Mouse (Mus musculus) liver, postnatal 0 days (tissue): Measurements from ENCODE around the gene Tmprss4. TPM values are rescaled to one million over a fixed set of nuclear protein-coding genes. Genes with fewer than 3 reads are reported as not detected.

ENCODE experiments used
- ATAC-seq: fragments of 200-750 bp; cut with Nextera tagmentation; 2 replicates; pipeline ENCODE4 v1.8.0; 2017; ENCODE audit warnings: mild to moderate bottlenecking, moderate library complexity
- DNase-seq: peaks from one replicate; pipeline ENCODE4 v3.0.0-alpha.2; 2016
- H3K27ac ChIP-seq: fragments of 300-500 bp; sonication (generic); 2 replicates; pipeline ENCODE4 v1.5.1; 2014; ENCODE audit warnings: antibody characterized with exemption, moderate library complexity, mild to moderate bottlenecking, low read depth
- H3K27me3 ChIP-seq: fragments of 300-500 bp; sonication (generic); 2 replicates; pipeline ENCODE4 v1.6.1; 2014; ENCODE audit warnings: low read length, control low read depth, mixed read lengths; ENCODE audit not compliant: insufficient read depth
- H3K36me3 ChIP-seq: fragments of 300-500 bp; sonication (generic); replicated peaks from 2 replicates; pipeline ENCODE4 v1.6.1; 2014; ENCODE audit warnings: mild to moderate bottlenecking, control low read depth, low read length, moderate library complexity, mixed read lengths; ENCODE audit not compliant: insufficient read depth
- H3K4me1 ChIP-seq: fragments of 300-500 bp; sonication (generic); 2 replicates; pipeline ENCODE4 v1.6.1; 2014; ENCODE audit warnings: antibody characterized with exemption, mild to moderate bottlenecking, control low read depth; ENCODE audit not compliant: insufficient read depth
- H3K4me2 ChIP-seq: fragments of 300-500 bp; sonication (generic); 2 replicates; pipeline ENCODE4 v1.6.1; 2014; ENCODE audit warnings: low read depth, mild to moderate bottlenecking, low read length, moderate library complexity, mixed read lengths
- H3K4me3 ChIP-seq: fragments of 300-500 bp; sonication (generic); 2 replicates; pipeline ENCODE4 v1.5.1; 2014; ENCODE audit warnings: low read depth, low read length
- H3K9ac ChIP-seq: fragments of 300-500 bp; sonication (generic); replicated peaks from 2 replicates; pipeline ENCODE4 v1.6.1; 2014; ENCODE audit warnings: mild to moderate bottlenecking, moderate library complexity
- H3K9me3 ChIP-seq: fragments of 300-500 bp; sonication (generic); 2 replicates; pipeline ENCODE4 v1.6.1; 2016; ENCODE audit warnings: mild to moderate bottlenecking, control low read depth, low read length, mixed read lengths
- CTCF ChIP-seq: sonication (generic); IDR thresholded peaks from 2 replicates; pipeline ENCODE4 v1.5.1; 2016; ENCODE audit warnings: antibody characterized with exemption, low read depth
- EP300 ChIP-seq: IDR thresholded peaks from 2 replicates; pipeline ENCODE4 v1.6.1; 2016; ENCODE audit warnings: antibody characterized with exemption, low read depth, mild to moderate bottlenecking
- WGBS: fragments of 180-500 bp; shearing (Covaris S2); extraction: QIAGEN DNeasy Blood & Tissue Kit; methylation state at CpG from one replicate; pipeline ENCODE4 v1.1.7; 2014; ENCODE audit not compliant: insufficient replicate concordance; 5-methylcytosine and 5-hydroxymethylcytosine counted together
- polyA plus RNA-seq: library from polyadenylated mRNA; unstranded; fragments of >200 nt; fragmentation: Nextera tagmentation; extraction: Ambion mirVana; gene quantifications from 2 replicates; pipeline ENCODE4 v1.2.1, GENCODE M21; 2015

Tmprss4 gene
- polyA plus RNA-seq, 1 experiment from 2014 or later: not detected

- Histone ChIP-seq H3K4me2 (no peak overlapping the region), H3K36me3 (no peaks in the 10 kb centered on the region), H3K27ac (0 out of 2 replicates have a peak overlapping the region, but pooled peaks have one; percentile 8), H3K4me3 (no peak overlapping the region), H3K4me1 (no peaks in the 10 kb centered on the region), H3K27me3 (no peaks in the 10 kb centered on the region), H3K9me3 (no peaks in the 10 kb centered on the region), H3K9ac (no peak overlapping the region)
- DNase-seq (peak; percentile 25), ATAC-seq (peak; percentile 84)
- TF ChIP-seq EP300: no peak
- TF ChIP-seq CTCF: no peak
- WGBS: 69% methylated on average over 10 of the region's 10 CpGs
Observed at GRCm38 (mm10) chr9:45188570-45189563, 15.0 kb downstream of the Tmprss4 start.

GRCm38 (mm10) chr9:45185250-45185649, 18.6 kb downstream of the Tmprss4 start:
- no peak overlapping the region for H3K9ac ChIP-seq
- no peak overlapping the region for H3K4me3 ChIP-seq
- WGBS: 65% methylated on average over 4 of the region's 4 CpGs
- no peak overlapping the region for H3K4me2 ChIP-seq
- H3K27ac ChIP-seq: no peak overlapping the region
- DNase-seq (no peak), ATAC-seq (no peak)
- peaks cover 8% of the 10 kb centered on the region; the same call in 1 of the 2 replicates for H3K4me1 ChIP-seq
- H3K36me3 ChIP-seq: no peaks in the 10 kb centered on the region
- TF ChIP-seq CTCF (no peak), EP300 (no peak)
- no peaks in the 10 kb centered on the region for H3K9me3 ChIP-seq
- H3K27me3 ChIP-seq: no peaks in the 10 kb centered on the region

GRCm38 (mm10) chr9:45183266-45183665, 20.6 kb downstream of the Tmprss4 start:
- Histone ChIP-seq H3K9ac (no peak overlapping the region), H3K4me2 (no peak overlapping the region), H3K27ac (no peak overlapping the region), H3K4me3 (no peak overlapping the region), H3K4me1 (peaks cover 8% of the 10 kb centered on the region; the same call in 1 of the 2 replicates), H3K9me3 (no peaks in the 10 kb centered on the region), H3K36me3 (no peaks in the 10 kb centered on the region), H3K27me3 (no peaks in the 10 kb centered on the region)
- 68% methylated on average over 6 of the region's 6 CpGs for WGBS
- no peak for TF ChIP-seq CTCF
- no peak for TF ChIP-seq EP300
- no peak for ATAC-seq
- no peak for DNase-seq

DNA sequence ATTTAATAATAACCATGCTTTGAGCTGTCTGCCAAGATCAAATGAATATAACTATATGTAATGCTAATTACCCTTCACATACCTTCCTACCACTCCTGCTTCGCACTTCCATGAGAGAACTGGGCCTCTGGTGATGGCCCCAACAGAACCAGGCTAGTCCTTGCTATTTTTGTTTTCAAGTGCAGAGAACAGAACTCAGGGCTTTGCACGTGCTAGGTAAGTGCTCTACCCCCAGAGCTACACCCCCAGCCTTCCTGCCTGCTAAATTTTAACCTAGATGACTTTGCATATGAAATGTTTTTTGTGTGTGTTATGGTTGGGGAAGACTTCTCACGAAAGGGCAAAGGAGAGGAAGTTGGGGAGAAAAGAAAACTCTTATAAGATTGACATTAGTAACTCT, 21.4 kb downstream of the Tmprss4 start:
- no peaks in the 10 kb centered on the region for H3K27me3 ChIP-seq
- H3K36me3 ChIP-seq: no peaks in the 10 kb centered on the region
- ATAC-seq: no peak
- WGBS: 38% methylated on average over 3 of the region's 3 CpGs
- no peak for DNase-seq
- H3K4me1 ChIP-seq: peaks cover 8% of the 10 kb centered on the region; the same call in 1 of the 2 replicates
- H3K27ac ChIP-seq: no peak overlapping the region
- no peaks in the 10 kb centered on the region for H3K9me3 ChIP-seq
- no peak overlapping the region for H3K4me3 ChIP-seq
- H3K4me2 ChIP-seq: no peak overlapping the region
- H3K9ac ChIP-seq: no peak overlapping the region
- TF ChIP-seq EP300 (no peak), CTCF (no peak)

DNA sequence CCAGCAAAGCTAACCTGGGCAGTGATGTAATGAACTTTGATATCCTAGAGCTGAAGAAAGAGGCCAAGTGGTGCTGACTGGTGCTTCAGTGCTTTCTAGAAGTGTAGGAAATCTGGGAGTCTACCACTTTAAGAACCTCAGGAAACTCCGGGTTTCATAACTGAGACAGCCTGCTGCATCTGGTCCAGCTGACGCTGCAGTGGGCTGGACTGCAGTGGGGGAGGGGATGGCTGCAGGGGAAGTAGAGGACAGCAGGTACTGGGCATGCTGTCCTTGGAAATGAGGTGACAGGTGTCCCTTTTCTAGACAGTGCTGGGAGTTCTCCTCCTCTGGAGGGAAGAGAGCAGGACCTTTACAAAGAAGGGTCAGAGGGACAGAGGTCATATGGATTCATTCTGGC, 22.1 kb downstream of the Tmprss4 start, which contains the start of gene BC049352:
BC049352 (plus strand) TSS at position 238 of the 400 bp plus-strand sequence.
- Histone ChIP-seq H3K27me3 (no peaks in the 10 kb centered on the region), H3K36me3 (no peaks in the 10 kb centered on the region), H3K27ac (no peak within 1 kb of the TSS), H3K9ac (no peak within 1 kb of the TSS), H3K4me3 (no peak within 1 kb of the TSS), H3K4me1 (peaks cover 8% of the 10 kb centered on the region; the same call in 1 of the 2 replicates), H3K9me3 (no peaks in the 10 kb centered on the region), H3K4me2 (no peak within 1 kb of the TSS)
- no peak for ATAC-seq
- DNase-seq: peak; percentile 28
- TF ChIP-seq CTCF (no peak), EP300 (no peak)
- 8% methylated on average over 2 of the region's 2 CpGs for WGBS

GRCm38 (mm10) chr9:45179282-45179681, 24.6 kb downstream of the Tmprss4 start:
- no peaks in the 10 kb centered on the region for H3K36me3 ChIP-seq
- H3K27me3 ChIP-seq: no peaks in the 10 kb centered on the region
- no peak overlapping the region for H3K4me2 ChIP-seq
- no peak overlapping the region for H3K9ac ChIP-seq
- H3K9me3 ChIP-seq: no peaks in the 10 kb centered on the region
- H3K27ac ChIP-seq: no peak overlapping the region
- no peak for TF ChIP-seq EP300
- TF ChIP-seq CTCF: no peak
- H3K4me1 ChIP-seq: peaks cover 8% of the 10 kb centered on the region; the same call in 1 of the 2 replicates
- no peak for ATAC-seq
- no peak for DNase-seq
- no peak overlapping the region for H3K4me3 ChIP-seq
- WGBS: 55% methylated on average over 5 of the region's 5 CpGs
